Mouse (Mus musculus) midbrain, embryonic 16.5 days (tissue): ENCODE data around the gene Plcb1. TPM values are rescaled to one million over a fixed set of nuclear protein-coding genes. Genes with fewer than 3 reads are reported as not detected.

ENCODE experiments used
- polyA plus RNA-seq: library from polyadenylated mRNA; unstranded; fragments of >200 nt; fragmentation: Nextera tagmentation; extraction: Ambion mirVana; gene quantifications from 2 replicates; pipeline ENCODE4 v1.2.1, GENCODE M21; 2015

Gene Plcb1
- polyA plus RNA-seq, 1 experiment from 2014 or later, result 35.9 TPM

Other genes with a start within 250 kb of the Plcb1 start
- gene Hao1, start 231.7 kb upstream of the Plcb1 start, polyA plus RNA-seq, result 0.09 and 0.10 TPM in 2 replicates
- 143 and 144 TPM in 2 replicates for gene Tmx4, start 141.9 kb upstream of the Plcb1 start, polyA plus RNA-seq